Mouse (Mus musculus): ENCODE data around the gene 4930452B06Rik.

The 4930452B06Rik gene

GRCm38 (mm10) chr14:8525232-8525631, 140.8 kb downstream of the 4930452B06Rik start:
- DNase-seq (ENCODE audit: inconsistent ontology term), result no peak

- DNase-seq (ENCODE audit: inconsistent ontology term), result no peak
These were observed 148.4 kb downstream of the 4930452B06Rik start for GRCm38 (mm10) chr14:8517681-8518080.

GRCm38 (mm10) chr14:8514071-8514470, 152.0 kb downstream of the 4930452B06Rik start:
- DNase-seq (ENCODE audit: inconsistent ontology term), result no peak

GRCm38 (mm10) chr14:8511276-8511675, 154.8 kb downstream of the 4930452B06Rik start:
- no peak for DNase-seq (ENCODE audit: inconsistent ontology term)

GRCm38 (mm10) chr14:8510288-8510959, 155.6 kb downstream of the 4930452B06Rik start:
- DNase-seq (ENCODE audit: inconsistent ontology term), result no peak

GRCm38 (mm10) chr14:8508669-8509068, 157.4 kb downstream of the 4930452B06Rik start:
- DNase-seq (ENCODE audit: inconsistent ontology term), result no peak

GRCm38 (mm10) chr14:8504206-8504605, 161.8 kb downstream of the 4930452B06Rik start:
- DNase-seq (ENCODE audit: inconsistent ontology term), result no peak

- DNase-seq (ENCODE audit: inconsistent ontology term), result no peak
These were observed 162.7 kb downstream of the 4930452B06Rik start for GRCm38 (mm10) chr14:8503345-8503744.

GRCm38 (mm10) chr14:8502496-8502895, 163.5 kb downstream of the 4930452B06Rik start:
- no peak for DNase-seq (ENCODE audit: inconsistent ontology term)

- DNase-seq (ENCODE audit: inconsistent ontology term), result no peak
These were observed 170.3 kb downstream of the 4930452B06Rik start for GRCm38 (mm10) chr14:8495691-8496090.

GRCm38 (mm10) chr14:8494952-8495351, 171.1 kb downstream of the 4930452B06Rik start:
- no peak for DNase-seq (ENCODE audit: inconsistent ontology term)

- DNase-seq (ENCODE audit: inconsistent ontology term), result no peak
These were observed 171.8 kb downstream of the 4930452B06Rik start for GRCm38 (mm10) chr14:8494260-8494659.

- no peak for DNase-seq (ENCODE audit: inconsistent ontology term)
These were observed 187.9 kb downstream of the 4930452B06Rik start for GRCm38 (mm10) chr14:8478098-8478497.

GRCm38 (mm10) chr14:8477348-8477747, 188.7 kb downstream of the 4930452B06Rik start:
- no peak for DNase-seq (ENCODE audit: inconsistent ontology term)

GRCm38 (mm10) chr14:8476606-8477005, 189.4 kb downstream of the 4930452B06Rik start:
- peak; percentile 22 for DNase-seq (ENCODE audit: inconsistent ontology term)

GRCm38 (mm10) chr14:8475851-8476250, 190.2 kb downstream of the 4930452B06Rik start:
- peak; percentile 81 for DNase-seq (ENCODE audit: inconsistent ontology term)

GRCm38 (mm10) chr14:8472884-8473283, 193.2 kb downstream of the 4930452B06Rik start:
- no peak for DNase-seq (ENCODE audit: inconsistent ontology term)

- no peak for DNase-seq (ENCODE audit: inconsistent ontology term)
These were observed 201.5 kb downstream of the 4930452B06Rik start for GRCm38 (mm10) chr14:8464401-8465154.

GRCm38 (mm10) chr14:8462973-8463372, 203.1 kb downstream of the 4930452B06Rik start:
- DNase-seq (ENCODE audit: inconsistent ontology term), result peak; percentile 19

GRCm38 (mm10) chr14:8462321-8462909, 203.6 kb downstream of the 4930452B06Rik start:
- DNase-seq (ENCODE audit: inconsistent ontology term), result peak; percentile 24

GRCm38 (mm10) chr14:8460226-8461129, 205.6 kb downstream of the 4930452B06Rik start:
- DNase-seq (ENCODE audit: inconsistent ontology term), result peak; percentile 47

GRCm38 (mm10) chr14:8459759-8460158, 206.3 kb downstream of the 4930452B06Rik start:
- no peak for DNase-seq (ENCODE audit: inconsistent ontology term)
